Mouse (Mus musculus) kidney, adult 2 months (tissue): ENCODE results near the gene Gck.

Experiments used
- CTCF ChIP-seq: fragments of 200-500 bp; conservative IDR thresholded peaks from 2 replicates; pipeline ENCODE4 v1.5.1; 2011; ENCODE audit warnings: low read depth, mild to moderate bottlenecking, control low read depth, low read length, moderate library complexity, mixed read lengths; ENCODE audit not compliant: insufficient read depth, insufficient read length
- POLR2A ChIP-seq: fragments of 200-500 bp; IDR thresholded peaks from one replicate; pipeline ENCODE4 v1.6.1; 2011; ENCODE audit warnings: low read depth, low read length, control low read depth

GRCm38 (mm10) chr11:5954965-5955504 is 5.2 kb upstream of the Gck start:
- TF ChIP-seq POLR2A (no peak), CTCF (peak; percentile 39; the same call in 1 of the 2 replicates)
